Mouse (Mus musculus) layer of hippocampus, adult 11-12 months (tissue): ENCODE measurements at regions not wholly inside any gene's neighbourhood (a gene's known extent, or its start where the extent isn't known, plus 50 kb on each side); places are given as distances from the start of the nearest gene placed in this dataset.

Experiments used
- DNase-seq: peaks from one replicate; pipeline ENCODE4 v3.0.0; 2022; ENCODE audit warnings: low spot score

GRCm38 (mm10) chrX:77190863-77191262 lies 319.9 kb upstream of the Tbl1x start:
- peak; percentile 4 for DNase-seq

- no peak for DNase-seq
Measured at GRCm38 (mm10) chrX:77208726-77209125, 302.1 kb upstream of the Tbl1x start.

GRCm38 (mm10) chrX:77219355-77219754 lies 291.5 kb upstream of the Tbl1x start:
- DNase-seq = peak; percentile 2
